Mouse (Mus musculus) stomach, embryonic 14.5 days (tissue): ENCODE measurements around the gene Szt2. TPM values are rescaled to one million over a fixed set of nuclear protein-coding genes. Genes with fewer than 3 reads are reported as not detected.

Source experiments
- ATAC-seq: fragments of 200-750 bp; cut with Nextera tagmentation; 2 replicates; pipeline ENCODE4 v1.8.0; 2017; ENCODE audit warnings: low read depth, moderate TSS enrichment; ENCODE audit not compliant: insufficient number of reproducible peaks, insufficient read depth, low FRiP score
- H3K27ac ChIP-seq: fragments of 300-500 bp; sonication (generic); 2 replicates; pipeline ENCODE4 v1.5.1; 2014; ENCODE audit warnings: mild to moderate bottlenecking, low read length, moderate library complexity, mixed read lengths
- H3K27me3 ChIP-seq: fragments of 300-500 bp; sonication (generic); 2 replicates; pipeline ENCODE4 v1.6.1; 2014; ENCODE audit warnings: low read length, control low read depth, mixed read lengths; ENCODE audit not compliant: control insufficient read depth, insufficient read depth
- H3K36me3 ChIP-seq: fragments of 300-500 bp; sonication (generic); 2 replicates; pipeline ENCODE4 v1.6.1; 2014; ENCODE audit warnings: mild to moderate bottlenecking, control low read depth, low read length, moderate library complexity, mixed read lengths; ENCODE audit not compliant: control insufficient read depth, insufficient read depth
- H3K4me1 ChIP-seq: fragments of 300-500 bp; sonication (generic); 2 replicates; pipeline ENCODE4 v1.6.1; 2014; ENCODE audit warnings: low read length, control low read depth, mixed read lengths; ENCODE audit not compliant: control insufficient read depth, insufficient read depth
- H3K4me2 ChIP-seq: fragments of 300-500 bp; sonication (generic); replicated peaks from 2 replicates; pipeline ENCODE4 v1.6.1; 2014; ENCODE audit warnings: low read depth, low read length, control low read depth
- H3K4me3 ChIP-seq: fragments of 300-500 bp; sonication (generic); 2 replicates; pipeline ENCODE4 v1.5.1; 2014; ENCODE audit warnings: low read depth, low read length, control low read depth
- H3K9ac ChIP-seq: fragments of 300-500 bp; sonication (generic); replicated peaks from 2 replicates; pipeline ENCODE4 v1.6.1; 2014; ENCODE audit warnings: low read depth, mild to moderate bottlenecking, control low read depth, low read length, moderate library complexity, mixed read lengths
- H3K9me3 ChIP-seq: fragments of 300-500 bp; sonication (generic); 2 replicates; pipeline ENCODE4 v1.6.1; 2016; ENCODE audit warnings: low read depth, low read length, control low read depth; ENCODE audit not compliant: control insufficient read depth
- WGBS: fragments of 180-500 bp; shearing (Covaris S2); extraction: QIAGEN DNeasy Blood & Tissue Kit; methylation state at CpG from one replicate; pipeline ENCODE4 v1.1.7; 2014; 5-methylcytosine and 5-hydroxymethylcytosine counted together
- polyA plus RNA-seq: library from polyadenylated mRNA; unstranded; fragments of >200 nt; fragmentation: Nextera tagmentation; extraction: Ambion mirVana; gene quantifications from 2 replicates; pipeline ENCODE4 v1.2.1, GENCODE M21; 2014

The Szt2 gene
- polyA plus RNA-seq, 1 experiment from 2014 or later, result 14.5 TPM

DNA sequence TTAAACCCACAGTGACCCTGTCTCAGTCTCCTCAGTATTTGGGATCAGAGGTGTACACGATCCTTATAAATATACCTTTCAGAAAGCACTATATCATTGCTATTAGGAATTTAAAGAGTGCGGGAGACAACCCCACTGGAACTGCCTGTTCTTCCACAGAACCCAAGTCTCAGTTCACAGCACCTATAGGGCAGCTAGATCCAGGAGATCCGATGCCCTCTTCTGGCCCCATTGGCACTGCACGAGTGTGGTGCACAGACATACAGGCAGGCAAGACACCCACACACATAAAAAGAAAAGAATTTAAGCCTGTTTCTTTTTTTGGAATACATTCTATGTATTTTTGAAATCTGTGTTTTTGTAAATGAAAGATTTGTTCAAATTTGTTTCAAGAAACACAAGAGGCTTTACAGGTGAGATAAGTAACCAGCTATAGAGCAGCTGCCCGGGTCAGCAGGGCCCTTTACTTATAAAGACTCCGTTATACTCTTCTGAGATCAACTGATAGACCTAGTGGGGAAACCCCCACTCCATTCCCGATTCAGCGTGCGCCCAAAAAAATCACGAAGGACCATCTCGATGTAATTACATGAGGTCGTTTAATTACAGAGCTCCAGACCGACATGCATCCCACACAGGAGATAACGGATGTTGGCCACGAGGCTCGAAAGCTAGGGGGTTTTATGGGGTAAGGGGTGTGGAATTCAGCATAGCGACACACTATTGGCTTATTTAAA, 50.7 kb downstream of the Szt2 start:
- Histone ChIP-seq H3K4me1 (0 out of 2 replicates have a peak, but pooled peaks cover 7% of the 10 kb centered on the region), H3K27ac (no peak overlapping the region), H3K27me3 (no peaks in the 10 kb centered on the region), H3K4me3 (no peak overlapping the region), H3K9me3 (no peaks in the 10 kb centered on the region), H3K4me2 (no peak overlapping the region), H3K36me3 (peaks cover 13% of the 10 kb centered on the region), H3K9ac (no peak overlapping the region)
- 83% methylated on average over 17 of the region's 17 CpGs for WGBS
- no peak for ATAC-seq

DNA sequence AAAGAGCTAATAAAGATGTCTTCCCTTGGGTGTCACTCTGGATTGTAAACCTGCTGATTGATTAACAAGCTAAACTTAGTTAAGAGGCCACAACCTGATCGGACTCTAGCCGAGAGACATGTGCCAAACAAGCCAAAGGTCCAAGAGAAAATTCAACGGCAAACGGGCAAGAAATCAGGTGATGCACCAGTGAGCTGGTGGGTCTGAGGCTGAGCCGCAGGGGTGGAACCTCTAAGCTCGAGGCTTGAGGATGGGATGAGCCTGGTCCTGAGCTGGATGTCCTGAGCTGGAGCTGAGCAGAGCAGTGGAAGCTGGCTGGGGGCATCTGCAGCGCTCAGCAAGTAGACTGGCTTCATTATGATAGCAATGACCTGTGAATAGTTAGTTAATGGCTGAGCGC, 51.6 kb downstream of the Szt2 start:
- Histone ChIP-seq H3K9ac (no peak overlapping the region), H3K27ac (no peak overlapping the region), H3K4me1 (0 out of 2 replicates have a peak, but pooled peaks cover 7% of the 10 kb centered on the region), H3K4me2 (no peak overlapping the region), H3K27me3 (no peaks in the 10 kb centered on the region), H3K36me3 (peaks cover 5% of the 10 kb centered on the region), H3K4me3 (no peak overlapping the region), H3K9me3 (no peaks in the 10 kb centered on the region)
- no peak for ATAC-seq
- 84% methylated on average over 8 of the region's 8 CpGs for WGBS

DNA sequence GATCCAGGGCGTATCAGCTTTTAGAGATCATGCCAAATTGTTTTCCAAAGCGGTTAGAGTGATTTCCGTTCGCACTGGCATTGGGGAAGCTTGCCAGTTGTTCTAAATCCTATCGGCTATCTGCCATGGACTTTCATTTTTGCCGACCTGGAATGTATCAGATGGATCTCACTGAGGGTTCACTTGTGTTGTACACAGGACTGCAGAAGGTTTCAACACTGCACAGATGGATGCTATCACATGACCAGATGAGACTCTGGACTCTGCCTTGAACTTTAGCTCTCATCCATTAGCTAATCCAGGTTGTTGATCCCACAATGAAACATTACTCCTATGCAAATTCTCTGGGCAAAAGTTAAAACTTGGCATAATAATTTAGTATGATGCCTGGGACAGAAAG, 52.3 kb downstream of the Szt2 start:
- H3K4me3 ChIP-seq, result no peak overlapping the region
- no peak overlapping the region for H3K4me2 ChIP-seq
- no peak for ATAC-seq
- H3K27ac ChIP-seq, result no peak overlapping the region
- H3K36me3 ChIP-seq, result no peaks in the 10 kb centered on the region
- H3K4me1 ChIP-seq, result 0 out of 2 replicates have a peak, but pooled peaks cover 7% of the 10 kb centered on the region
- no peak overlapping the region for H3K9ac ChIP-seq
- 78% methylated on average over 6 of the region's 6 CpGs for WGBS
- H3K9me3 ChIP-seq, result no peaks in the 10 kb centered on the region
- no peaks in the 10 kb centered on the region for H3K27me3 ChIP-seq

DNA sequence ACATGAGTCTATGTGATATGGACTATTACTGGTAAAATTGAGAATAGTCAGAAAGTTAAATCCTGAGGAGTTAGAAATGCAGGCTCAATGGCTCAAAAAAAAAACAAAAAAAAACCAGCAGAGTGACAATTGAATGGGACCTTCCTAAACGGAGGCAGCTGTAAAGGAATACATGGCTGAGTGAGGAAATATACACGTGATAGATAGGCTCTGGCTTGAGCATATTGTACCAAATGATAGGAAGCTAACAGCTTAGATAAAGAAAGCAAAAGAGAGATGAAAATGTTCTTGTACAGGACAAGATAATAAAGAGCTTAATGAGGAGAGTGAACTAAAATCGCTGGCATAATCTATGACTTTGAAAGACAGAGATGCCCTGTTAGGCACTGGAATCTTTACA, 54.8 kb downstream of the Szt2 start:
- H3K9ac ChIP-seq, result no peak overlapping the region
- H3K9me3 ChIP-seq, result no peaks in the 10 kb centered on the region
- WGBS, result 77% methylated on average over 3 of the region's 3 CpGs
- H3K4me2 ChIP-seq, result no peak overlapping the region
- no peaks in the 10 kb centered on the region for H3K4me1 ChIP-seq
- H3K36me3 ChIP-seq, result no peaks in the 10 kb centered on the region
- no peak overlapping the region for H3K27ac ChIP-seq
- H3K4me3 ChIP-seq, result no peak overlapping the region
- no peak for ATAC-seq
- no peaks in the 10 kb centered on the region for H3K27me3 ChIP-seq

DNA sequence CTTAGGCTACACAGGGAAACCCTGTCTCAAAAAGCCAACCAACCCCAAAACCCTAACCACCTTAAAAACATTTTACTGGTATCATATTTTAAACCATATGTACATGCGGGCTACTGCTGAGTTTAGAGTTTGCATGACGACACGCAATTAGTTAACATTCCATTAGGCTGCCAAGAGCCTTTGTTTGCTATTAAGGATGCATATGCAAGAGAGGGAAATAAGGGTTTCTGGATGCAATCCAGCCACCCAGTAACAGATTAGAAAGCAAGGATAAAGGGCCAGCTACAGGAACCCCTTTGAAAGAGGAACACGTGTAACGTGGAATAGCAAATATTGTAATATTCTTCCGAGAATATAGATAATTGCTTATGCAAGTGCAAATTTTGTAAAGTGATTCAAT, 55.4 kb downstream of the Szt2 start:
- Histone ChIP-seq H3K9me3 (no peaks in the 10 kb centered on the region), H3K27ac (no peak overlapping the region), H3K9ac (no peak overlapping the region), H3K36me3 (no peaks in the 10 kb centered on the region), H3K4me2 (no peak overlapping the region), H3K27me3 (no peaks in the 10 kb centered on the region), H3K4me1 (no peaks in the 10 kb centered on the region), H3K4me3 (no peak overlapping the region)
- WGBS, result 86% methylated on average over 6 of the region's 6 CpGs
- no peak for ATAC-seq

DNA sequence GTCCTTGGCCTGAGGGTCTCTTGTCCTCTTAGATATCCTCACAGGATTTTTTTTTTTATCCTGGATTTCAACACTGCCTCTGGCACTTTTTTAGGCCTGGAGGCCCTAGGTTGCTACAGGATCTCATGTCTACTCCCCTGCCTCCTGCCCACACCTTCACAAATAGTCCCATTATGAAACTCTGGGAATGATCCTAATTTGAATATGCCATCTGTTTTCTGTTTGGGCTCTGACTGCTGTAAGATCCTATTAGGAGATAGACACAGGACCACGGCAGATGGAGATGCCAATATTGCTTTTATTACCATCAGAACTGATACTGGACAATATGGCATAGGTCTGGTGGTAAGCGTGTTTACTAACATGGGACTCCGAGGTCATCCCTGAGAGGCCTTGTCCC, 57.2 kb downstream of the Szt2 start:
- H3K27me3 ChIP-seq, result no peaks in the 10 kb centered on the region
- ATAC-seq, result no peak
- 88% methylated on average over 3 of the region's 3 CpGs for WGBS
- 0 out of 2 replicates have a peak, but pooled peaks cover 4% of the 10 kb centered on the region for H3K4me1 ChIP-seq
- H3K9me3 ChIP-seq, result no peaks in the 10 kb centered on the region
- H3K9ac ChIP-seq, result no peak overlapping the region
- no peak overlapping the region for H3K27ac ChIP-seq
- H3K36me3 ChIP-seq, result no peaks in the 10 kb centered on the region
- no peak overlapping the region for H3K4me2 ChIP-seq
- H3K4me3 ChIP-seq, result no peak overlapping the region

DNA sequence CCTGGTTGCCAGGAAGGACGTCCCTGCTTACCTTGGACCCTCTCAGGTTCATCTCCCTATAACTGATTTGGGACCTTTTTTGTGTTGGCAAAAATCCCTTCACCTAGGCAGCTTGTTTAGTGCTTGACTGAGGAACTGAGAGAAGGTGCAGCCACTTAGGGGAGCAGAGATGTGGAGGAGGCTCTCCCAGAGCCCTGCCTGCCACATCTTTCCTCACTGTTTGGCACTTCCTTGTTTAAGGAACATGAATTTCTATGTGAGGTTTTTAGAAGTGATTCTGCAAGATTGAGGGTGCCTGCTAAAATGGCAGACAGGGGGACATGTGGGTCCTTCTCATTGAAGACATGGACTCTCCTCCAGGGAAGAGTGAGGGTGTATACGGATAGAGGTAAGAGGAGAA, 58.2 kb downstream of the Szt2 start:
- no peak for ATAC-seq
- no peak overlapping the region for H3K4me2 ChIP-seq
- WGBS, result 76% methylated on average over 2 of the region's 2 CpGs

DNA sequence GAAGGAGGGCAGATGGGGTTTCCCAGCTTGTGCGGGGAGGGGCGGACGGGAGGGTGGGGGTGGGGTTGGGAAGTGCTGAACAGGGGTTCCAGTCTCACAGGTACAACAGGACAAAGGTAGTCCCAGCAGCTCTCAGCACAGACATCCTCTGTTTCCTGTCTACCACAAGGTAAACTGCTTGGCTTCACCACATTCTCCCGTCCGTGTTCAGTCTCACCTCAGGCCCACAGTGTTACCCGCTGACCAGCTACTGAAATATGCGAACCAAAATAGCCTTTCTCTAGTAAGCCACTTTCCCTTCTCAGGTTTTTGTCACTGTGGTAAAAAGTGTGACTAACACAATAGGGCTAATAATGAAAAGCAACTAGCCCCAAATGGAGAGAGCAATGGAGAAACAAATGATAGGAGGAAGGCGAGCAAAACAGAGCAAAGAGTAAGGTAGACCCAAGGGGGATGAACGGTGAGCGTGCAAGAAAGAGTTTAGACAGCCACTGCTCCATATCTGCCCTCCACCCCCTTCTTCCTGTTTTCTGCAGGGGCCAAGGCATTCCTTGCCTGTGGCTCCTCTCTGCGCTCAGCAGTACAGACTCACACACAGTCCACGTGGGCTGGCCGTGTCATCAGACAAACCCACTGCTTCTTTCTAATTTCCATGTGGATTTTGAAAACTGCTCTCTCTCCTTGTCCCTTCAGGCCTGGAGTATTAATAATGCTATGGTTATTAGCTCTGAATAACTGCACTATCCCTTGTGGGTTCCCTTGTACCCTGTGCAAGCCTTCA, 61.4 kb downstream of the Szt2 start:
- Histone ChIP-seq H3K4me3 (no peak overlapping the region), H3K9me3 (no peaks in the 10 kb centered on the region), H3K27ac (no peak overlapping the region), H3K9ac (no peak overlapping the region), H3K4me2 (no peak overlapping the region), H3K27me3 (no peaks in the 10 kb centered on the region), H3K4me1 (0 out of 2 replicates have a peak, but pooled peaks cover 4% of the 10 kb centered on the region), H3K36me3 (no peaks in the 10 kb centered on the region)
- no peak for ATAC-seq
- WGBS, result 56% methylated on average over 13 of the region's 13 CpGs

More for the DNA sequence above, 58.2 kb downstream of the Szt2 start:
- Histone ChIP-seq H3K27me3 (no peaks in the 10 kb centered on the region), H3K27ac (no peak overlapping the region), H3K9ac (no peak overlapping the region), H3K4me3 (no peak overlapping the region), H3K9me3 (no peaks in the 10 kb centered on the region), H3K36me3 (no peaks in the 10 kb centered on the region), H3K4me1 (0 out of 2 replicates have a peak, but pooled peaks cover 4% of the 10 kb centered on the region)
